Mouse (Mus musculus): ENCODE results near the gene Ttc23l. TPM values are rescaled to one million over a fixed set of nuclear protein-coding genes. Genes with fewer than 3 reads are reported as not detected.

Ttc23l gene
- total and polyA plus RNA-seq, 3 experiments = not detected

DNA sequence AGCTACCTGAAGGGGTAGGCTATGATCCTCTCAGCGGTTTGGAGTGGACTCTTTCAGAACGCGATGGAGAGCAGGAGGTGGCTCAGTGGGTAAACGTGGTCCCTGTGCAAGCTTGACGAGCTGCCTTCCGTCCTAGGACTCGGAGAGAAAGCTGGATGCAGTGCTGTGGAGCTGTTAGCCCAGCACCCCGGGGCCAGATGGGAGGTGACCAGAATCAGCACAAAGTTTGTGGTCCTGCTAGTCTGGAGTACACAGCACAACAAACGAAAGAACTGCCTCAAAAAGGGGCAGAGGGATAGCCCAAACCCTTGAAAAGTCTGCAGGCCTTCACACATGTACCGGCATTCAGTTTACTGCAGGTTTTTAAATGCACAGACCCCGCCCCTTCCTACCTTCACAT is 62.5 kb downstream of the Ttc23l start:
- no peak overlapping the region for H3K9ac ChIP-seq (ENCODE audit: control insufficient read depth, low read depth, low read length, poor library complexity, severe bottlenecking)
- H3K9me3 ChIP-seq (replicated peaks; ENCODE audit: insufficient read depth, low read length) = no peaks in the 10 kb centered on the region
- H3K4me1 ChIP-seq (ENCODE audit: control insufficient read depth in 1 of 2, insufficient read depth in 2 of 2, low read length in 2 of 2) = 0 out of 4 replicates have a peak, but pooled peaks cover 0 to 6% of the 10 kb centered on the region in 2 experiments
- DNase-seq (ENCODE audit: low read depth, low spot score) = no peak
- TF ChIP-seq POLR2AphosphoS5 (IDR thresholded peaks at IDR 0.05; ENCODE audit: borderline replicate concordance, low read depth, low read length) = no peak
- no peak for TF ChIP-seq MXI1 (IDR thresholded peaks at IDR 0.05; ENCODE audit: low read depth, low read length)
- TF ChIP-seq E2F4 (IDR thresholded peaks at IDR 0.05; ENCODE audit: borderline replicate concordance, low read depth, low read length) = no peak
- no peak for TF ChIP-seq ZMIZ1 (IDR thresholded peaks at IDR 0.05; ENCODE audit: low read depth, low read length)
- H3K36me3 ChIP-seq (ENCODE audit: control insufficient read depth in 1 of 2, insufficient read depth in 2 of 2, low read length in 2 of 2) = peaks cover 8 to 21% of the 10 kb centered on the region in 2 experiments
- H3K79me2 ChIP-seq (ENCODE audit: control insufficient read depth, insufficient read depth, low read length, poor library complexity) = no peaks in the 10 kb centered on the region
- no peaks in the 10 kb centered on the region for H3K27me3 ChIP-seq (ENCODE audit: control insufficient read depth in 1 of 2, insufficient read depth in 2 of 2, low read length in 2 of 2)
- H3K4me3 ChIP-seq (ENCODE audit: control insufficient read depth in 1 of 2, insufficient read depth in 1 of 2, low read depth in 2 of 2, low read length in 2 of 2) = no peak overlapping the region
- H3K27ac ChIP-seq (ENCODE audit: control insufficient read depth, low read depth, low read length) = no peak overlapping the region

DNA sequence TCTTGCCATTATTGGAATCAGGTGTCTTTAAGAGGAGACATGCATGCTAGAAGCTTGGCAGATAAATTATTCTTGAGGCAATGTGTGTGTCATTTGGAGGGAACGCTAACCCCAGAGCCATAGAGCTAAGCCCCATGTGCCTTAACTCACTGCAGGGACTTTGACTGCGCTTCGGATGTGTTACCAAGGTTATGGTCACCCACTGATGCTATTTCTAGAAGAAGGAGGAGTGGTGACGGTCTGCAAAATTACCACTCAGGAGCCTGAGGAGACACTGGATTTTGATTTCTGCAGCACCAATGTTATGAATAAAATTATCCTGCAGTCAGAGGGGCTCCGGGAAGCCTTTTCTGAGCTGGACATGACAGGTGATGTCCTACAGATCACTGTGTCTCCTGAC is 68.4 kb downstream of the Ttc23l start:
- Histone ChIP-seq H3K4me1 (ENCODE audit: control insufficient read depth in 1 of 2, insufficient read depth in 2 of 2, low read length in 2 of 2) (peaks cover 4 to 6% of the 10 kb centered on the region in 2 experiments; a peak in 2 of 4 replicates), H3K79me2 (ENCODE audit: control insufficient read depth, insufficient read depth, low read length, poor library complexity) (peaks cover 28% of the 10 kb centered on the region), H3K27me3 (ENCODE audit: control insufficient read depth in 1 of 2, insufficient read depth in 2 of 2, low read length in 2 of 2) (no peaks in the 10 kb centered on the region), H3K27ac (ENCODE audit: control insufficient read depth, low read depth, low read length) (no peak overlapping the region), H3K4me3 (ENCODE audit: control insufficient read depth in 1 of 2, insufficient read depth in 1 of 2, low read depth in 2 of 2, low read length in 2 of 2) (no peak overlapping the region), H3K9me3 (replicated peaks; ENCODE audit: insufficient read depth, low read length) (no peaks in the 10 kb centered on the region), H3K36me3 (ENCODE audit: control insufficient read depth in 1 of 2, insufficient read depth in 2 of 2, low read length in 2 of 2) (peaks cover 10 to 18% of the 10 kb centered on the region in 2 experiments), H3K9ac (ENCODE audit: control insufficient read depth, low read depth, low read length, poor library complexity, severe bottlenecking) (no peak overlapping the region)
- TF ChIP-seq KAT2A (conservative IDR thresholded peaks at IDR 0.05; ENCODE audit: low read depth, low read length) (no peak), UBTF (IDR thresholded peaks at IDR 0.05; ENCODE audit: borderline replicate concordance, insufficient read depth, low read depth, low read length) (no peak), TAL1 (IDR thresholded peaks at IDR 0.05; ENCODE audit: low read length) (no peak), POLR2AphosphoS5 (IDR thresholded peaks at IDR 0.05; ENCODE audit: borderline replicate concordance, low read depth, low read length) (no peak), MEF2A (IDR thresholded peaks at IDR 0.05; ENCODE audit: extremely low read depth, insufficient replicate concordance, low read depth, low read length, poor library complexity, severe bottlenecking) (no peak), NRF1 (IDR thresholded peaks at IDR 0.05; ENCODE audit: insufficient read depth, low read depth, low read length, poor library complexity, severe bottlenecking) (no peak), MAFK (IDR thresholded peaks at IDR 0.05; ENCODE audit: borderline replicate concordance, low read depth, low read length) (no peak), MAX (IDR thresholded peaks at IDR 0.05; ENCODE audit: low read length) (no peak), HCFC1 (IDR thresholded peaks at IDR 0.05; ENCODE audit: low read depth, low read length) (no peak), MYB (IDR thresholded peaks at IDR 0.05; ENCODE audit: low read depth, low read length) (no peak), POLR2AphosphoS2 (IDR thresholded peaks at IDR 0.05; ENCODE audit: low read length) (no peak), NELFE (IDR thresholded peaks at IDR 0.05; ENCODE audit: low read depth, low read length) (no peak), ELF1 (IDR thresholded peaks at IDR 0.05; ENCODE audit: low read depth, low read length) (no peak)
- no peak for DNase-seq (ENCODE audit: low read depth, low spot score)

All from MEL (cell line).